Mouse (Mus musculus): Measurements from ENCODE around the gene Scube1.
A peak's percentile ranks its signal among the peaks of the same experiment; 100 is the strongest.

Scube1 gene

GRCm38 (mm10) chr15:83565434-83565833 lies 159.4 kb downstream of the Scube1 start:
- DNase-seq (ENCODE audit: low spot score) = peak; percentile 39

- no peak for DNase-seq (ENCODE audit: low spot score)
Observed at GRCm38 (mm10) chr15:83563857-83564651, 160.8 kb downstream of the Scube1 start.

- peak; percentile 45 for DNase-seq (ENCODE audit: low spot score)
Observed at GRCm38 (mm10) chr15:83563327-83563856, 161.4 kb downstream of the Scube1 start, which contains the start of the genes Tspo and Mcat. Tspo (plus strand) TSS chr15:83563592. Mcat (minus strand) TSS chr15:83563787.

GRCm38 (mm10) chr15:83562626-83563270 lies 162.1 kb downstream of the Scube1 start:
- DNase-seq (ENCODE audit: low spot score) = peak; percentile 77

- no peak for DNase-seq (ENCODE audit: low spot score)
Observed at GRCm38 (mm10) chr15:83560941-83561477, 163.8 kb downstream of the Scube1 start.

- peak; percentile 76 for DNase-seq (ENCODE audit: low spot score)
Observed at GRCm38 (mm10) chr15:83555161-83555974, 169.5 kb downstream of the Scube1 start.

Measured in ovary, adult 18-20 months (tissue).